Mouse (Mus musculus) brown adipose tissue, adult 24 weeks (tissue): ENCODE results near the gene Tbc1d15. TPM values are rescaled to one million over a fixed set of nuclear protein-coding genes. Genes with fewer than 3 reads are reported as not detected.
"Not testable (repeated sequence)": the region's sequence is repeated elsewhere in the genome, so short reads cannot be mapped to it uniquely, and the experiment has no call there.

ENCODE experiments used
- H3K27ac ChIP-seq: fragments of 200-500 bp; replicated peaks from 2 replicates; pipeline ENCODE4 v1.5.1; 2012; ENCODE audit warnings: low read depth, mild to moderate bottlenecking, low read length
- H3K4me1 ChIP-seq: fragments of 200-500 bp; 2 replicates; pipeline ENCODE4 v1.6.1; 2012; ENCODE audit warnings: low read length, mixed read lengths; ENCODE audit not compliant: control insufficient read depth, insufficient read depth, insufficient read length
- H3K4me3 ChIP-seq: fragments of 200-500 bp; 2 replicates; pipeline ENCODE4 v1.5.1; 2012; ENCODE audit warnings: low read depth, mild to moderate bottlenecking, low read length, moderate library complexity; ENCODE audit not compliant: insufficient read depth
- polyA plus RNA-seq: library from polyadenylated mRNA; stranded (reverse); fragments of >200 nt; gene quantifications from 2 replicates; pipeline ENCODE4 v1.2.4, GENCODE M21; 2012; ENCODE audit not compliant: missing spikeins, insufficient read depth, insufficient read length

The Tbc1d15 gene
- polyA plus RNA-seq, 1 experiment, result 49.9 TPM

GRCm38 (mm10) chr10:115212916-115213580, 38.2 kb downstream of the Tbc1d15 start:
- Histone ChIP-seq H3K4me1 (no peaks in the 10 kb centered on the region), H3K4me3 (no peak overlapping the region), H3K27ac (no peak overlapping the region)

- Histone ChIP-seq H3K4me3 (no peak overlapping the region), H3K4me1 (no peaks in the 10 kb centered on the region)
Measured at GRCm38 (mm10) chr10:115205825-115206224, 45.4 kb downstream of the Tbc1d15 start.

GRCm38 (mm10) chr10:115205284-115205683, 46.0 kb downstream of the Tbc1d15 start:
- Histone ChIP-seq H3K4me3 (no peak overlapping the region), H3K27ac (no peak overlapping the region), H3K4me1 (no peaks in the 10 kb centered on the region)

More at GRCm38 (mm10) chr10:115205825-115206224, 45.4 kb downstream of the Tbc1d15 start:
- H3K27ac ChIP-seq, result no peak overlapping the region

GRCm38 (mm10) chr10:115191214-115191613, 60.1 kb downstream of the Tbc1d15 start:
- no peak overlapping the region for H3K4me3 ChIP-seq
- H3K27ac ChIP-seq, result no peak overlapping the region

GRCm38 (mm10) chr10:115187390-115187789, 63.9 kb downstream of the Tbc1d15 start:
- Histone ChIP-seq H3K4me1 (no peaks in the 10 kb centered on the region), H3K4me3 (no peak overlapping the region), H3K27ac (no peak overlapping the region)

More at GRCm38 (mm10) chr10:115191214-115191613, 60.1 kb downstream of the Tbc1d15 start:
- H3K4me1 ChIP-seq, result no peaks in the 10 kb centered on the region

GRCm38 (mm10) chr10:115184697-115185096, 66.6 kb downstream of the Tbc1d15 start, which contains the start of gene Tph2:
Gene Tph2 (minus strand): TSS chr10:115185022.
- Histone ChIP-seq H3K27ac (no peak within 1 kb of the TSS), H3K4me1 (no peaks in the 10 kb centered on the region), H3K4me3 (no peak within 1 kb of the TSS)

GRCm38 (mm10) chr10:115181034-115181433, 70.2 kb downstream of the Tbc1d15 start:
- no peak overlapping the region for H3K4me3 ChIP-seq
- H3K27ac ChIP-seq, result no peak overlapping the region

GRCm38 (mm10) chr10:115178019-115178418, 73.2 kb downstream of the Tbc1d15 start:
- H3K4me1 ChIP-seq, H3K4me3 ChIP-seq, H3K27ac ChIP-seq: not testable (repeated sequence)

More at GRCm38 (mm10) chr10:115181034-115181433, 70.2 kb downstream of the Tbc1d15 start:
- no peaks in the 10 kb centered on the region for H3K4me1 ChIP-seq

GRCm38 (mm10) chr10:115175591-115175991, 75.7 kb downstream of the Tbc1d15 start:
- no peak overlapping the region for H3K27ac ChIP-seq
- H3K4me3 ChIP-seq, result no peak overlapping the region
- no peaks in the 10 kb centered on the region for H3K4me1 ChIP-seq

GRCm38 (mm10) chr10:115173336-115173735, 77.9 kb downstream of the Tbc1d15 start:
- Histone ChIP-seq H3K4me1 (no peaks in the 10 kb centered on the region), H3K27ac (no peak overlapping the region), H3K4me3 (no peak overlapping the region)

GRCm38 (mm10) chr10:115171351-115171818, 79.9 kb downstream of the Tbc1d15 start:
- Histone ChIP-seq H3K27ac (no peak overlapping the region), H3K4me1 (no peaks in the 10 kb centered on the region)

GRCm38 (mm10) chr10:115170496-115171350, 80.5 kb downstream of the Tbc1d15 start:
- Histone ChIP-seq H3K27ac (no peak overlapping the region), H3K4me1 (no peaks in the 10 kb centered on the region), H3K4me3 (no peak overlapping the region)

More at GRCm38 (mm10) chr10:115171351-115171818, 79.9 kb downstream of the Tbc1d15 start:
- H3K4me3 ChIP-seq, result no peak overlapping the region

- Histone ChIP-seq H3K4me3 (no peak overlapping the region), H3K4me1 (no peaks in the 10 kb centered on the region), H3K27ac (no peak overlapping the region)
Measured at GRCm38 (mm10) chr10:115169410-115169809, 81.9 kb downstream of the Tbc1d15 start.

GRCm38 (mm10) chr10:115160289-115160688, 91.0 kb downstream of the Tbc1d15 start:
- Histone ChIP-seq H3K4me3 (no peak overlapping the region), H3K27ac (no peak overlapping the region), H3K4me1 (no peaks in the 10 kb centered on the region)
